Mouse (Mus musculus): Measurements from ENCODE around the gene Acbd6. TPM values are rescaled to one million over a fixed set of nuclear protein-coding genes. Genes with fewer than 3 reads are reported as not detected.

Gene Acbd6
- polyA plus RNA-seq, 1 experiment from 2014 or later: 92.8 TPM

- no peaks in the 10 kb centered on the region for H3K9me3 ChIP-seq (ENCODE audit: control insufficient read depth, low read length)
- H3K27ac ChIP-seq (replicated peaks; ENCODE audit: low read depth, low read length): no peak overlapping the region
- H3K9ac ChIP-seq (ENCODE audit: low read length): no peak overlapping the region
- H3K27me3 ChIP-seq (ENCODE audit: control insufficient read depth, insufficient read depth, low read length): no peaks in the 10 kb centered on the region
- H3K4me2 ChIP-seq (ENCODE audit: low read depth, severe bottlenecking): no peak overlapping the region
- H3K36me3 ChIP-seq (ENCODE audit: control insufficient read depth, insufficient read depth, low read length): no peaks in the 10 kb centered on the region
- H3K4me1 ChIP-seq (ENCODE audit: control insufficient read depth, insufficient read depth, low read length): no peaks in the 10 kb centered on the region
- 57% methylated on average over 5 of the region's 5 CpGs for WGBS
- ATAC-seq (ENCODE audit: insufficient number of reproducible peaks, low FRiP score, low TSS enrichment, low read depth) (no peak), DNase-seq (ENCODE audit: low spot score) (no peak)
- H3K4me3 ChIP-seq (ENCODE audit: low read depth, low read length): no peak overlapping the region
These were observed 146.3 kb downstream of the Acbd6 start for GRCm38 (mm10) chr1:155704182-155704581.

- no peaks in the 10 kb centered on the region for H3K4me1 ChIP-seq (ENCODE audit: control insufficient read depth, insufficient read depth, low read length)
- ATAC-seq (ENCODE audit: insufficient number of reproducible peaks, low FRiP score, low TSS enrichment, low read depth) (no peak), DNase-seq (ENCODE audit: low spot score) (no peak)
- H3K4me3 ChIP-seq (ENCODE audit: low read depth, low read length): no peak overlapping the region
- H3K4me2 ChIP-seq (ENCODE audit: low read depth, severe bottlenecking): no peak overlapping the region
- 61% methylated on average over 2 of the region's 2 CpGs for WGBS
- no peak overlapping the region for H3K9ac ChIP-seq (ENCODE audit: low read length)
- no peak overlapping the region for H3K27ac ChIP-seq (replicated peaks; ENCODE audit: low read depth, low read length)
- H3K9me3 ChIP-seq (ENCODE audit: control insufficient read depth, low read length): no peaks in the 10 kb centered on the region
- H3K27me3 ChIP-seq (ENCODE audit: control insufficient read depth, insufficient read depth, low read length): no peaks in the 10 kb centered on the region
- no peaks in the 10 kb centered on the region for H3K36me3 ChIP-seq (ENCODE audit: control insufficient read depth, insufficient read depth, low read length)
These were observed 155.4 kb downstream of the Acbd6 start for GRCm38 (mm10) chr1:155713306-155713705.

GRCm38 (mm10) chr1:155715366-155715765 lies 157.4 kb downstream of the Acbd6 start:
- Histone ChIP-seq H3K9ac (ENCODE audit: low read length) (no peak overlapping the region), H3K4me3 (ENCODE audit: low read depth, low read length) (no peak overlapping the region), H3K9me3 (ENCODE audit: control insufficient read depth, low read length) (no peaks in the 10 kb centered on the region), H3K27me3 (ENCODE audit: control insufficient read depth, insufficient read depth, low read length) (0 out of 2 replicates have a peak, but pooled peaks cover 2% of the 10 kb centered on the region), H3K36me3 (ENCODE audit: control insufficient read depth, insufficient read depth, low read length) (no peaks in the 10 kb centered on the region), H3K4me1 (ENCODE audit: control insufficient read depth, insufficient read depth, low read length) (no peaks in the 10 kb centered on the region), H3K27ac (replicated peaks; ENCODE audit: low read depth, low read length) (no peak overlapping the region), H3K4me2 (ENCODE audit: low read depth, severe bottlenecking) (no peak overlapping the region)
- ATAC-seq (ENCODE audit: insufficient number of reproducible peaks, low FRiP score, low TSS enrichment, low read depth) (no peak), DNase-seq (ENCODE audit: low spot score) (no peak)

GRCm38 (mm10) chr1:155717301-155717700 lies 159.4 kb downstream of the Acbd6 start:
- H3K9ac ChIP-seq (ENCODE audit: low read length): no peak overlapping the region
- H3K36me3 ChIP-seq (ENCODE audit: control insufficient read depth, insufficient read depth, low read length): no peaks in the 10 kb centered on the region
- H3K27ac ChIP-seq (replicated peaks; ENCODE audit: low read depth, low read length): no peak overlapping the region
- H3K4me1 ChIP-seq (ENCODE audit: control insufficient read depth, insufficient read depth, low read length): no peaks in the 10 kb centered on the region
- peaks cover 8% of the 10 kb centered on the region for H3K27me3 ChIP-seq (ENCODE audit: control insufficient read depth, insufficient read depth, low read length)
- no peak overlapping the region for H3K4me2 ChIP-seq (ENCODE audit: low read depth, severe bottlenecking)
- no peak for ATAC-seq (ENCODE audit: insufficient number of reproducible peaks, low FRiP score, low TSS enrichment, low read depth)
- no peak overlapping the region for H3K4me3 ChIP-seq (ENCODE audit: low read depth, low read length)
- no peak for DNase-seq (ENCODE audit: low spot score)
- WGBS: 92% methylated on average over 12 of the region's 12 CpGs
- H3K9me3 ChIP-seq (ENCODE audit: control insufficient read depth, low read length): no peaks in the 10 kb centered on the region

GRCm38 (mm10) chr1:155718851-155719250 lies 160.9 kb downstream of the Acbd6 start:
- H3K36me3 ChIP-seq (ENCODE audit: control insufficient read depth, insufficient read depth, low read length): no peaks in the 10 kb centered on the region
- H3K4me3 ChIP-seq (ENCODE audit: low read depth, low read length): no peak overlapping the region
- no peak overlapping the region for H3K9ac ChIP-seq (ENCODE audit: low read length)
- ATAC-seq (ENCODE audit: insufficient number of reproducible peaks, low FRiP score, low TSS enrichment, low read depth) (no peak), DNase-seq (ENCODE audit: low spot score) (no peak)
- peaks cover 16% of the 10 kb centered on the region for H3K27me3 ChIP-seq (ENCODE audit: control insufficient read depth, insufficient read depth, low read length)
- no peaks in the 10 kb centered on the region for H3K9me3 ChIP-seq (ENCODE audit: control insufficient read depth, low read length)
- H3K4me1 ChIP-seq (ENCODE audit: control insufficient read depth, insufficient read depth, low read length): no peaks in the 10 kb centered on the region
- no peak overlapping the region for H3K27ac ChIP-seq (replicated peaks; ENCODE audit: low read depth, low read length)
- WGBS: 75% methylated on average over 3 of the region's 3 CpGs
- no peak overlapping the region for H3K4me2 ChIP-seq (ENCODE audit: low read depth, severe bottlenecking)

GRCm38 (mm10) chr1:155720006-155720405 lies 162.1 kb downstream of the Acbd6 start:
- H3K9me3 ChIP-seq (ENCODE audit: control insufficient read depth, low read length): no peaks in the 10 kb centered on the region
- no peaks in the 10 kb centered on the region for H3K4me1 ChIP-seq (ENCODE audit: control insufficient read depth, insufficient read depth, low read length)
- no peak overlapping the region for H3K9ac ChIP-seq (ENCODE audit: low read length)
- no peaks in the 10 kb centered on the region for H3K36me3 ChIP-seq (ENCODE audit: control insufficient read depth, insufficient read depth, low read length)
- 56% methylated on average over 5 of the region's 5 CpGs for WGBS
- H3K4me3 ChIP-seq (ENCODE audit: low read depth, low read length): no peak overlapping the region
- no peak overlapping the region for H3K27ac ChIP-seq (replicated peaks; ENCODE audit: low read depth, low read length)
- DNase-seq (ENCODE audit: low spot score): no peak
- no peak overlapping the region for H3K4me2 ChIP-seq (ENCODE audit: low read depth, severe bottlenecking)
- peaks cover 19% of the 10 kb centered on the region for H3K27me3 ChIP-seq (ENCODE audit: control insufficient read depth, insufficient read depth, low read length)
- no peak for ATAC-seq (ENCODE audit: insufficient number of reproducible peaks, low FRiP score, low TSS enrichment, low read depth)

- Histone ChIP-seq H3K27me3 (ENCODE audit: control insufficient read depth, insufficient read depth, low read length) (peaks cover 20% of the 10 kb centered on the region), H3K27ac (replicated peaks; ENCODE audit: low read depth, low read length) (no peak overlapping the region), H3K36me3 (ENCODE audit: control insufficient read depth, insufficient read depth, low read length) (no peaks in the 10 kb centered on the region), H3K4me2 (ENCODE audit: low read depth, severe bottlenecking) (no peak overlapping the region), H3K4me3 (ENCODE audit: low read depth, low read length) (no peak overlapping the region), H3K4me1 (ENCODE audit: control insufficient read depth, insufficient read depth, low read length) (no peaks in the 10 kb centered on the region), H3K9me3 (ENCODE audit: control insufficient read depth, low read length) (no peaks in the 10 kb centered on the region; the same call in 1 of the 2 replicates), H3K9ac (ENCODE audit: low read length) (no peak overlapping the region)
- WGBS: 51% methylated on average over 8 of the region's 8 CpGs
- peak; percentile 23; the same call in 1 of the 2 replicates for ATAC-seq (ENCODE audit: insufficient number of reproducible peaks, low FRiP score, low TSS enrichment, low read depth)
- peak; percentile 69 for DNase-seq (ENCODE audit: low spot score)
These were observed 163.5 kb downstream of the Acbd6 start for GRCm38 (mm10) chr1:155721443-155721842.

- no peaks in the 10 kb centered on the region for H3K4me1 ChIP-seq (ENCODE audit: control insufficient read depth, insufficient read depth, low read length)
- 0 out of 2 replicates have a peak, but pooled peaks have one; percentile 42 for ATAC-seq (ENCODE audit: insufficient number of reproducible peaks, low FRiP score, low TSS enrichment, low read depth)
- H3K9me3 ChIP-seq (ENCODE audit: control insufficient read depth, low read length): no peaks in the 10 kb centered on the region; the same call in 1 of the 2 replicates
- H3K27me3 ChIP-seq (ENCODE audit: control insufficient read depth, insufficient read depth, low read length): peaks cover 22% of the 10 kb centered on the region
- DNase-seq (ENCODE audit: low spot score): peak; percentile 92
- no peak overlapping the region for H3K4me3 ChIP-seq (ENCODE audit: low read depth, low read length)
- no peaks in the 10 kb centered on the region for H3K36me3 ChIP-seq (ENCODE audit: control insufficient read depth, insufficient read depth, low read length)
- no peak overlapping the region for H3K9ac ChIP-seq (ENCODE audit: low read length)
- no peak overlapping the region for H3K27ac ChIP-seq (replicated peaks; ENCODE audit: low read depth, low read length)
- H3K4me2 ChIP-seq (ENCODE audit: low read depth, severe bottlenecking): peak overlapping the region; percentile 22; the same call in 1 of the 2 replicates
- under 1% methylated on average over 13 of the region's 13 CpGs for WGBS
These were observed 164.3 kb downstream of the Acbd6 start for GRCm38 (mm10) chr1:155722185-155722584.

- ATAC-seq (ENCODE audit: insufficient number of reproducible peaks, low FRiP score, low TSS enrichment, low read depth) (no peak), DNase-seq (ENCODE audit: low spot score) (no peak)
- no peaks in the 10 kb centered on the region; the same call in 1 of the 2 replicates for H3K9me3 ChIP-seq (ENCODE audit: control insufficient read depth, low read length)
- H3K27ac ChIP-seq (replicated peaks; ENCODE audit: low read depth, low read length): no peak overlapping the region
- WGBS: 83% methylated on average over 3 of the region's 3 CpGs
- no peaks in the 10 kb centered on the region for H3K4me1 ChIP-seq (ENCODE audit: control insufficient read depth, insufficient read depth, low read length)
- no peak overlapping the region for H3K4me2 ChIP-seq (ENCODE audit: low read depth, severe bottlenecking)
- H3K36me3 ChIP-seq (ENCODE audit: control insufficient read depth, insufficient read depth, low read length): no peaks in the 10 kb centered on the region
- no peak overlapping the region for H3K4me3 ChIP-seq (ENCODE audit: low read depth, low read length)
- H3K27me3 ChIP-seq (ENCODE audit: control insufficient read depth, insufficient read depth, low read length): peaks cover 40% of the 10 kb centered on the region
- H3K9ac ChIP-seq (ENCODE audit: low read length): no peak overlapping the region
These were observed 166.4 kb downstream of the Acbd6 start for GRCm38 (mm10) chr1:155724301-155724700.

Measured in limb, embryonic 11.5 days (tissue).